Mouse (Mus musculus) G1E (cell line): Measurements from ENCODE around the gene Bcap31.

ENCODE experiments used
- CTCF ChIP-seq: IDR thresholded peaks from 2 replicates; pipeline ENCODE4 v1.5.1; 2012; ENCODE audit warnings: low read depth, low read length, inconsistent platforms, mixed read lengths
- GATA1 ChIP-seq: IDR thresholded peaks from 2 replicates; pipeline ENCODE4 v1.6.1; 2012; ENCODE audit warnings: borderline replicate concordance, low read length, inconsistent platforms, mixed read lengths

DNA sequence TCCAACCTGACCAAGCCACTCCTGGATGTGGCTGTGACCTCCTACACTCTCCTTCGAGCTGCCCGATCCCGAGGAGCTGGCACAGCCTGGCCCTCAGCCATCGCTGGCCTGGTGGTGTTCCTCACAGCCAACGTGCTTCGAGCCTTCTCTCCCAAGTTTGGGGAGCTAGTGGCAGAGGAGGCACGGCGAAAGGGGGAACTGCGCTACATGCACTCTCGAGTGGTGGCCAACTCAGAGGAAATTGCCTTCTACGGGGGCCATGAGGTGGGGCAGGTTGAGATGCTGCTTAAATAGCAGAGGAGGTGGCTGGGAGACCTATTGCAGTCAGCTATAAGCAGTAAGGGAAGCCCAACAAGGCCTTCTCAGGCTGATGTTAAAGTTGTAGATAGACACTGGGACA, 1.7 kb upstream of the Bcap31 start:
- TF ChIP-seq GATA1 (no peak), CTCF (no peak)
